Mouse (Mus musculus) olfactory bulb, adult 2 months (tissue): ENCODE measurements around the gene Snrpc. TPM values are rescaled to one million over a fixed set of nuclear protein-coding genes. Genes with fewer than 3 reads are reported as not detected.

Source experiments
- H3K27ac ChIP-seq: fragments of 200-500 bp; 2 replicates; pipeline ENCODE4 v1.5.1; 2012; ENCODE audit warnings: low read depth, low read length; ENCODE audit not compliant: insufficient read depth
- H3K4me1 ChIP-seq: fragments of 200-500 bp; 2 replicates; pipeline ENCODE4 v1.6.1; 2012; ENCODE audit warnings: low read length; ENCODE audit not compliant: control insufficient read depth, insufficient read depth
- H3K4me3 ChIP-seq: fragments of 200-500 bp; 2 replicates; pipeline ENCODE4 v1.5.1; 2012; ENCODE audit warnings: mild to moderate bottlenecking, low read depth, low read length, moderate library complexity; ENCODE audit not compliant: insufficient read depth
- CTCF ChIP-seq: fragments of 200-500 bp; IDR thresholded peaks from 2 replicates; pipeline ENCODE4 v1.5.1; 2012; ENCODE audit warnings: low read depth, mild to moderate bottlenecking, low read length, moderate library complexity; ENCODE audit not compliant: insufficient read depth
- POLR2A ChIP-seq: fragments of 200-500 bp; IDR thresholded peaks from 2 replicates; pipeline ENCODE4 v1.6.1; 2012; ENCODE audit warnings: mild to moderate bottlenecking, low read depth, low read length, moderate library complexity; ENCODE audit not compliant: insufficient read depth
- WGBS: fragments of 180-500 bp; shearing (Covaris S2); methylation state at CpG from one replicate; pipeline ENCODE4 v1.1.7; 2018; 5-methylcytosine and 5-hydroxymethylcytosine counted together
- polyA plus RNA-seq: library from polyadenylated mRNA; stranded (reverse); fragments of >200 nt; gene quantifications from 2 replicates; pipeline ENCODE4 v1.2.4, GENCODE M21; 2012; ENCODE audit warnings: low replicate concordance; ENCODE audit not compliant: missing spikeins, insufficient read depth, insufficient read length

The Snrpc gene
- polyA plus RNA-seq, 1 experiment: not detected

GRCm38 (mm10) chr17:27856265-27856797 is 18.4 kb downstream of the Snrpc start, which contains the start of gene Uhrf1bp1:
Uhrf1bp1 (plus strand) TSS chr17:27856441.
- TF ChIP-seq CTCF (no peak), POLR2A (peak; percentile 57)
- under 1% methylated on average over 54 of the region's 54 CpGs for WGBS
- Histone ChIP-seq H3K4me3 (peak within 1 kb of the TSS; percentile 93), H3K4me1 (peaks cover 17% of the 10 kb centered on the region), H3K27ac (peak within 1 kb of the TSS; percentile 59)

GRCm38 (mm10) chr17:27856798-27857648 is 19.1 kb downstream of the Snrpc start:
- Histone ChIP-seq H3K4me3 (peak overlapping the region; percentile 93), H3K27ac (peak overlapping the region; percentile 59), H3K4me1 (peaks cover 17% of the 10 kb centered on the region)
- TF ChIP-seq CTCF: no peak
- TF ChIP-seq POLR2A: no peak
- WGBS: under 1% methylated on average over 52 of the region's 52 CpGs

DNA sequence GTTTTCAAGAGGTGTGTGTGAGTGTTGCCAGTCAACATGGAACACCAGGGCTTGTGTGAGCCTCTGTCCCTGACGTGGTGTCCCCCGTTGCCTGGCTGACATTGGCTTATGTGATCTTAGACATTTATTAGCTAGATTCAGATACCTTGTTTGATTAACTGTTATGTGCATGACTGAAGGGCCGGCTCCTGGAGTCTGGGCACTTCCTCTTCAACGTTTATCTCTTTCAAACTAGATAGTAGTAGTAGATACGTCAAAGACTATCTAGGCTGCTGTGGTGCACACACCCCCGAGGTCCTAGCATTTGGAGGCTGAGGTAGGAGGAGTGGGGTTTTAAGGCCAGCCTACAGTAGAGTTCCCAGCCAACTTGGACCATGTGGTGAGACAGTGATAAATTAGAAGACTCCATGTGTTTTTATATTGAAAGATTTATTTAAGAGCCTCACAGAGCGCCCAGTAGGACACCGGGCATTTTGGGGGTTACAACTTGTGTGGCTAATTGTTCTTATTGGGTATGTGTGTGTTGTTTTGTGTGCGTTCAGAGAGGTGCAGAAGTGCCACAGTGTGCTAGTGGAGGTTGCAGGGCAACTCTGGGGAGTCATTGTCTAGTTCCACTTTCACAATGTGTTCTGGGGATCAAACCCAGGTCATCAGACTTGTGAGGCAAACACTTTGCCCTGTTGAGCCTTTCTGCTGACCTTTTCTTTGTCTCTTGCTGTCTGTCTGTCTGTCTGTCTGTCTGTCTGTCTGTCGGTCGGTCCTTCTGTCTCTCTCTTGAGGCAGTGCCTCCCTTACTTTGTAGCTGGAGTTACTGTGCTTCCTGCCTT is 19.9 kb downstream of the Snrpc start:
- TF ChIP-seq CTCF (no peak), POLR2A (no peak)
- Histone ChIP-seq H3K27ac (no peak overlapping the region), H3K4me1 (peaks cover 17% of the 10 kb centered on the region), H3K4me3 (peak overlapping the region; percentile 93)
- 51% methylated on average over 11 of the region's 11 CpGs for WGBS

- WGBS: 72% methylated on average over 2 of the region's 2 CpGs
- TF ChIP-seq CTCF: no peak
- TF ChIP-seq POLR2A: no peak
- Histone ChIP-seq H3K4me1 (peaks cover 17% of the 10 kb centered on the region), H3K4me3 (no peak overlapping the region), H3K27ac (no peak overlapping the region)
Measured at GRCm38 (mm10) chr17:27859131-27859530, 21.2 kb downstream of the Snrpc start.

- H3K27ac ChIP-seq: no peak overlapping the region
- no peak overlapping the region for H3K4me3 ChIP-seq
- no peak for TF ChIP-seq POLR2A
- no peak for TF ChIP-seq CTCF
- no peaks in the 10 kb centered on the region for H3K4me1 ChIP-seq
- WGBS: 70% methylated on average over 2 of the region's 2 CpGs
Measured at GRCm38 (mm10) chr17:27865461-27865860, 27.5 kb downstream of the Snrpc start.

DNA sequence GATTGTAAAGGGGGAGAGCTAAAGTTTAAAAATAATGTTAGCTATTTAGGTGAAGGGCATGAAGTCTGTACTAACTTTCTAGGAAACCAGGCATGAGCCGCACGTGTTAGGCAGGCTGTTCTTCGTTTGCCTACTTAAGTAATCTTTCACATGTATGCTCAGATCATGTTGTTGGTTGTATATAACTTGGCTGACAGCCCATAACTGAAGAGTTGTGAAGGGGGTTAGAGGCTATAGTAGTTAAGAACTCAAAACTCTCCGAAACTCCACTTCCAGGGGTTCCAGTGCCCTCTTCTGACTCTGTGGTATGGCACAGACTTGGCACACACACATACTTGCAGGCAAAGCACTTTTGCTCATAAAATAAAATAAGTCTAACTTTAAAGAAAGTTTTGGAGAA is 28.8 kb downstream of the Snrpc start:
- 90% methylated on average over 4 of the region's 4 CpGs for WGBS
- TF ChIP-seq CTCF: no peak
- TF ChIP-seq POLR2A: no peak
- Histone ChIP-seq H3K4me3 (no peak overlapping the region), H3K27ac (no peak overlapping the region), H3K4me1 (no peaks in the 10 kb centered on the region)

DNA sequence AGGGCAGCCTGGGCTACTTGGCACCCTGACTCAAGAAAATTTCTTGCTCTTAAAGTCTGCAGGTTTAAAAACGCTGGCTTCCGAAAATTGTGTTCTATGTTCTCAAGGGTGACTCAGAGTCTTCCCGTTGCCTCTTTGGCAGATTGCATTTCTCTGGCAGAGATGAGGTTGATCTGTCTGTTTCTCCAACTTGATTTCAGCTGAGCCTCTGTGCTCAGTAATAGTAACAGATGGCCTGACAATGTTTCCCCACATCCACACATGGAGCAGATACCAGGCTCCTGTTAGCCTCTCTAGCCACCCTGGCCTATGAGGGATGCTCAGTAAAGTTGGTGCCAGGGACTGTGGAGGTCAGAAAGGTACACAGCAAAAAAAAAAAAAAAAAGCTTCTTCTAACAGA is 33.9 kb downstream of the Snrpc start:
- Histone ChIP-seq H3K4me3 (no peak overlapping the region), H3K27ac (no peak overlapping the region), H3K4me1 (no peaks in the 10 kb centered on the region)
- no peak for TF ChIP-seq POLR2A
- no peak for TF ChIP-seq CTCF
- WGBS: 59% methylated on average over 3 of the region's 3 CpGs

GRCm38 (mm10) chr17:27873583-27873982 is 35.6 kb downstream of the Snrpc start:
- TF ChIP-seq CTCF (no peak), POLR2A (no peak)
- 63% methylated on average over 3 of the region's 3 CpGs for WGBS
- Histone ChIP-seq H3K27ac (no peak overlapping the region), H3K4me1 (no peaks in the 10 kb centered on the region), H3K4me3 (no peak overlapping the region)
